Mouse (Mus musculus) midbrain, embryonic 12.5 days (tissue): ENCODE data around the gene Copz1. TPM values are rescaled to one million over a fixed set of nuclear protein-coding genes. Genes with fewer than 3 reads are reported as not detected.

Experiments used
- ATAC-seq: fragments of 200-750 bp; cut with Nextera tagmentation; 2 replicates; pipeline ENCODE4 v1.8.0; 2017; ENCODE audit warnings: low read depth, moderate TSS enrichment, moderate library complexity; ENCODE audit not compliant: low FRiP score
- H3K27ac ChIP-seq: fragments of 300-500 bp; sonication (generic); replicated peaks from 2 replicates; pipeline ENCODE4 v1.5.1; 2016; ENCODE audit warnings: mild to moderate bottlenecking
- H3K27me3 ChIP-seq: fragments of 300-500 bp; sonication (generic); 2 replicates; pipeline ENCODE4 v1.6.1; 2016; ENCODE audit warnings: mild to moderate bottlenecking
- H3K36me3 ChIP-seq: fragments of 300-500 bp; sonication (generic); 2 replicates; pipeline ENCODE4 v1.6.1; 2016
- H3K4me1 ChIP-seq: fragments of 300-500 bp; sonication (generic); 2 replicates; pipeline ENCODE4 v1.6.1; 2016
- H3K4me2 ChIP-seq: fragments of 300-500 bp; sonication (generic); replicated peaks from 2 replicates; pipeline ENCODE4 v1.6.1; 2016; ENCODE audit warnings: mild to moderate bottlenecking, moderate library complexity
- H3K4me3 ChIP-seq: fragments of 300-500 bp; sonication (generic); 2 replicates; pipeline ENCODE4 v1.5.1; 2016; ENCODE audit warnings: mild to moderate bottlenecking
- H3K9ac ChIP-seq: fragments of 300-500 bp; sonication (generic); replicated peaks from 2 replicates; pipeline ENCODE4 v1.6.1; 2016; ENCODE audit warnings: mild to moderate bottlenecking, moderate library complexity
- H3K9me3 ChIP-seq: fragments of 300-500 bp; sonication (generic); 2 replicates; pipeline ENCODE4 v1.6.1; 2016; ENCODE audit warnings: mild to moderate bottlenecking
- WGBS: fragments of 180-500 bp; shearing (Covaris S2); methylation state at CpG from one replicate; pipeline ENCODE4 v1.1.7; 2016; 5-methylcytosine and 5-hydroxymethylcytosine counted together
- polyA plus RNA-seq: library from polyadenylated mRNA; unstranded; fragments of >200 nt; fragmentation: Nextera tagmentation; extraction: Ambion mirVana; gene quantifications from 2 replicates; pipeline ENCODE4 v1.2.1, GENCODE M21; 2016

Gene Copz1
- polyA plus RNA-seq, 1 experiment from 2014 or later = 235 TPM

- no peak for ATAC-seq
- Histone ChIP-seq H3K9me3 (no peaks in the 10 kb centered on the region), H3K27me3 (no peaks in the 10 kb centered on the region), H3K27ac (no peak overlapping the region), H3K4me1 (peaks cover 16% of the 10 kb centered on the region), H3K9ac (no peak overlapping the region), H3K36me3 (no peaks in the 10 kb centered on the region), H3K4me2 (no peak overlapping the region), H3K4me3 (no peak overlapping the region)
- 91% methylated on average over 3 of the region's 3 CpGs for WGBS
Measured at GRCm38 (mm10) chr15:103281465-103282205, 9.1 kb downstream of the Copz1 start.

DNA sequence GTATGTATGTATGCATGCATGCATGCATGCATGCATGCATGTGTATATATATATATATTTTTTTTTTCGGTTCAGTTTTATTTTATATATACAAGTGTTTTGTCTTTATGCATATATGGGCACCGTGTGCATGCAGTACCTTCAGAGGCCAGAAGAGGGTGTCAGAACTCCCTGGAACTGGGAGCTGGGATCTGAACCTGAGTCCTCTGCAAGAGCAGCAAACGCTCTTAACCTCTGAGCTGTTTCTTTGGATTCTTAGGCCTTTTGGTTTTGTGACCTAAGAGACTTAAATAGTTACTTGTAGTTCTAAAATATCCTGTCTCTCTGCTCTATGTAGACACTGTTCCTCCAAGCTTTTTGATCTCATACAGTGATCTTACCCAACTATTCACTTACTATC, 11.6 kb downstream of the Copz1 start:
- Histone ChIP-seq H3K9me3 (no peaks in the 10 kb centered on the region), H3K27ac (no peak overlapping the region), H3K4me2 (no peak overlapping the region), H3K4me3 (no peak overlapping the region), H3K4me1 (peaks cover 18% of the 10 kb centered on the region), H3K36me3 (no peaks in the 10 kb centered on the region), H3K27me3 (no peaks in the 10 kb centered on the region), H3K9ac (no peak overlapping the region)
- WGBS = 62% methylated on average over 3 of the region's 3 CpGs
- ATAC-seq = no peak

- H3K4me1 ChIP-seq = peaks cover 24% of the 10 kb centered on the region
- H3K27ac ChIP-seq = peak overlapping the region; percentile 15; the same call in 1 of the 2 replicates
- H3K9me3 ChIP-seq = no peaks in the 10 kb centered on the region
- ATAC-seq = no peak
- H3K27me3 ChIP-seq = no peaks in the 10 kb centered on the region
- peaks cover 5% of the 10 kb centered on the region; the same call in 1 of the 2 replicates for H3K36me3 ChIP-seq
- no peak overlapping the region; the same call in 1 of the 2 replicates for H3K9ac ChIP-seq
- WGBS = 50% methylated on average over 2 of the region's 2 CpGs
- no peak overlapping the region for H3K4me2 ChIP-seq
- H3K4me3 ChIP-seq = no peak overlapping the region
Measured at GRCm38 (mm10) chr15:103284647-103285046, 12.1 kb downstream of the Copz1 start.

- no peak overlapping the region for H3K4me2 ChIP-seq
- no peak overlapping the region for H3K4me3 ChIP-seq
- no peaks in the 10 kb centered on the region for H3K27me3 ChIP-seq
- WGBS = 76% methylated on average over 1 of the region's 1 CpGs
- 0 out of 2 replicates have a peak overlapping the region, but pooled peaks have one; percentile 56 for H3K27ac ChIP-seq
- H3K36me3 ChIP-seq = peaks cover 15% of the 10 kb centered on the region
- peaks cover 25% of the 10 kb centered on the region for H3K4me1 ChIP-seq
- H3K9ac ChIP-seq = no peak overlapping the region
- H3K9me3 ChIP-seq = no peaks in the 10 kb centered on the region
- ATAC-seq = no peak
Measured at GRCm38 (mm10) chr15:103285778-103286417, 13.4 kb downstream of the Copz1 start.

DNA sequence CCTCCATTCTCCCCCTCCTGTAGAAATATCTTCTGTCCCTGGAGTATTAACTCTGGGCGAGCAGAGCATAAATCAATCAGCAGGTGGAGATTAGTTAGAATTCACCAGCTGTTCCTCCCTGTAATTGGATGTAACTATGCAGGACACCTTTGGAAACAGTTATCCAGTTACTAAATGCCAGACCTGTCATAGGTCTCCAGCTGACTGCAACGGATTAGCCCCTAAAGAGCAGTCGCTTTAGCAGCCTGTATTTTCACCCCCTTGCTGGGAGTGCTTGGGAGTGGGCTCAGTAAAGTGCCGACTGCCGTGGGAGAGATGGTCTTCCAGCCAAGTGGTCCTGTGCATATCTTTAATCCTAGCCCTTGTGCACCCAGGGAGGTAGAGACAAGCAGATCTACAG, 17.1 kb downstream of the Copz1 start:
- Histone ChIP-seq H3K9ac (peak overlapping the region; percentile 24; the same call in 1 of the 2 replicates), H3K27me3 (no peaks in the 10 kb centered on the region), H3K4me2 (no peak overlapping the region), H3K4me3 (no peak overlapping the region), H3K9me3 (no peaks in the 10 kb centered on the region), H3K36me3 (peaks cover 47% of the 10 kb centered on the region), H3K4me1 (peaks cover 23% of the 10 kb centered on the region), H3K27ac (peak overlapping the region; percentile 58)
- WGBS = 45% methylated on average over 5 of the region's 5 CpGs
- ATAC-seq = no peak

DNA sequence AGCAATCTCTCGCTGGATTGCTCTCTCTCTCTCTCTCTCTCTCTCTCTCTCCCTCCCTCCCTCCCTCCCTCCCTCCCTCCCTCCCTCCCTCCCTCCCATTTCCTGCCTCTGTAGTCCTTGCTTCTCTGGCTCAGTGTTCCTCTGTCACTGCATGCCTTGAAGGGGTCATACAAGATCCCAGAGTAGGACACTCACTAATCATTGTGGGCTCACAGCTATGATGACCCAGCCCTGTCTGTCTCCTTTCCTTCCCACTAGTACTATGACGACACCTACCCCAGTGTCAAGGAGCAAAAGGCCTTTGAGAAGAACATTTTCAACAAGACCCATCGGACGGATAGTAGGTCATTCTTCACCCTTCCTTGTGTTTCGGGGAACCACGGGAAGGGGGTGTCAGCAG, 17.9 kb downstream of the Copz1 start:
- Histone ChIP-seq H3K4me1 (peaks cover 17% of the 10 kb centered on the region), H3K27me3 (no peaks in the 10 kb centered on the region), H3K4me2 (no peak overlapping the region), H3K27ac (0 out of 2 replicates have a peak overlapping the region, but pooled peaks have one; percentile 58), H3K4me3 (no peak overlapping the region), H3K9ac (0 out of 2 replicates have a peak overlapping the region, but pooled peaks have one; percentile 24), H3K9me3 (no peaks in the 10 kb centered on the region), H3K36me3 (peaks cover 48% of the 10 kb centered on the region)
- no peak for ATAC-seq
- WGBS = 82% methylated on average over 6 of the region's 6 CpGs

DNA sequence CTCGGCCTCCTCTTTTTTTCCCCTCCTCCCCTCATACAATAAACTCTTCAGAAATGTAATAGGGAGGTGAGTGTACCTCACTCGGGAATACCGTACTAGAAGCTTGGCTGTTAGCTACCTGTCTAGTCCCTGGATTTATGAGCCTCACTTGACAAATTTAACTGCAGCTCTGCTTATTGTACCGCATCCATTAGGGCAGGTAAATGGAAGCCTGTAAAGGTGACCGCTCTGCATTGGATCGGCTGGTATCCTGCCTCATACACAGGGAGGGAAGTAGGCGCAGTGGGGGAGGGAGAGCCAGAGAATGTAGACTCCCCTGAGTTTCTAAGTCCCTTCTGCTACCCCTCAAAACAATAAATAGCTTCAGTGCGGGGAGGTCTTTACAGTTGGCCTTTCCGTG, 18.3 kb downstream of the Copz1 start:
- H3K27ac ChIP-seq = no peak overlapping the region
- no peak for ATAC-seq
- H3K4me2 ChIP-seq = no peak overlapping the region
- no peaks in the 10 kb centered on the region for H3K9me3 ChIP-seq
- H3K36me3 ChIP-seq = peaks cover 50% of the 10 kb centered on the region
- no peak overlapping the region for H3K4me3 ChIP-seq
- 94% methylated on average over 9 of the region's 9 CpGs for WGBS
- no peaks in the 10 kb centered on the region for H3K27me3 ChIP-seq
- peaks cover 17% of the 10 kb centered on the region for H3K4me1 ChIP-seq
- no peak overlapping the region for H3K9ac ChIP-seq

DNA sequence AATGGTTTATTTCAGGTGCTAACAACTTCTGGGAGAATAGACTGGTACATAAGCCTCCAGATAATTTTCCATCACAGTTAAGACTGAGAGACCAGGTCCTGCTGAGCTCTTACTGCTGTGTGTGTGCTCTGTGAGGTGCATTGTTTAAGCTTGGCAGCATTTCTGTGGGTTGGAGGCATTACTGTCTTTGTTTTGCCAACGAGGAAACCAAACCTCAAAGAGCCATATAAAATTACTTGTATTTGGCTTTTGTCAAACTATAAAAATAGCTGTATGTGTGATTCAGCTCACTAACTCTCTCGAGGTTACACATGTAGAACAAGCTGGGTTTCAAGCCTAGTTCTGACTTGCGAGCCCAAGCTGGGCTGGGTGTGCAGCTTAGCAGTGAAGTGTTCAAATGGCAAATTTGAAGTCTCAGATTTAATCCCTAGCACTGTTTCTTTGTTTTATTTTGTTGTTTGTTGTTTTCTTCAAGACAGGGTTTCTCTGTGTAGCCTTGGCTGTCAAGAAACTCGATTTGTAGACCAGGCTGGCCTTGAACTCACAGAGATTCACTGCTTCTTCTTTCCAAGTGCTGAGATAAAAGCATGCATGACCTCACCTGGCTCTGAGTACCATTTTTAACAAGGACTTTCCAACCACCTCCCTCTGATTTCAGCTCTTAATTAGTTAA, 20.3 kb downstream of the Copz1 start:
- WGBS = 96% methylated on average over 4 of the region's 4 CpGs
- H3K4me2 ChIP-seq = no peak overlapping the region
- ATAC-seq = no peak
- no peak overlapping the region for H3K4me3 ChIP-seq
- H3K27ac ChIP-seq = no peak overlapping the region
- H3K36me3 ChIP-seq = peaks cover 52% of the 10 kb centered on the region
- H3K9me3 ChIP-seq = no peaks in the 10 kb centered on the region
- no peak overlapping the region for H3K9ac ChIP-seq
- H3K27me3 ChIP-seq = no peaks in the 10 kb centered on the region
- H3K4me1 ChIP-seq = peaks cover 36% of the 10 kb centered on the region

DNA sequence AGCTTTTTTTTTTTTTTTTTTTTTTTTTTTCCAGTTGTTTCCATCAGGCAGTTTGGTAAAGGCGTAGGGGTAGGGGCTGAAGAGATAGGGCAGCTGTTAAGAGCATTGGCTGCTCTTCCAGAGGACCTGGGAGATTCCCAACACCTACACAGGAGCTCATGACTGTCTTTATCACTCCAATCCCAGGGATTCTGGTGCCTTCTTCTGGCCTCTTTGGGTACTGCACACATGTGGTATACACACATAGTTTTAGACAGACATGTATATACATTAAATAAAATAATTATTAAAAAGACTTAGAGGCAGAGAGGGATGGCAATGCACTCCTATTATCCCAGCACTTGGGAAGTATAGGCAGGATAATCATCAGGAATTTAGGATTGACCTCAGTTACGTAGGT, 20.9 kb downstream of the Copz1 start:
- peaks cover 56% of the 10 kb centered on the region for H3K36me3 ChIP-seq
- no peak for ATAC-seq
- H3K9ac ChIP-seq = no peak overlapping the region
- H3K4me2 ChIP-seq = no peak overlapping the region
- H3K9me3 ChIP-seq = no peaks in the 10 kb centered on the region
- no peak overlapping the region for H3K4me3 ChIP-seq
- no peak overlapping the region for H3K27ac ChIP-seq
- WGBS = 97% methylated on average over 2 of the region's 2 CpGs
- peaks cover 42% of the 10 kb centered on the region for H3K4me1 ChIP-seq
- H3K27me3 ChIP-seq = no peaks in the 10 kb centered on the region

- Histone ChIP-seq H3K4me3 (no peak overlapping the region), H3K36me3 (peaks cover 50% of the 10 kb centered on the region), H3K9me3 (no peaks in the 10 kb centered on the region), H3K4me2 (no peak overlapping the region), H3K9ac (no peak overlapping the region), H3K4me1 (peaks cover 46% of the 10 kb centered on the region), H3K27me3 (no peaks in the 10 kb centered on the region), H3K27ac (no peak overlapping the region)
- 69% methylated on average over 2 of the region's 2 CpGs for WGBS
- no peak for ATAC-seq
Measured at GRCm38 (mm10) chr15:103294649-103295048, 22.1 kb downstream of the Copz1 start.

DNA sequence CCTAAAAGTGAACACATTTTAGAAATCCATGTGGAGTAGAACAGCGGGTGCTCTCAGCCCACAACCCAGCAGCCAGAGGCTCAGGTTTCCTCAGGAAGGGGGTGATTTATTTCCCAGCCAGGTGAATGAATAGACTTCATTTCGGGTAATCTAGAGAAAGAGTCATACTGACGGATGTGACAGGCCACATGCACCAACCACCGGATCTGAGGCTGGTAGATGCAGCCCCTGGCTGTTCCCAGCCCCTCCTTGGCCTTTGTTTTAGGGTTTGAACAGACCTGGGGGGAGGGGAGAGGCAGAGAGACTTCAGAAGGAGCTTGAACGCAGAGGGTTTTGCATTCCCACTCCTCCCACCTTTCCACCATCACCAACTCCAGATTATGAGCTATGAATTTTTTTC, 23.3 kb downstream of the Copz1 start:
- no peak overlapping the region for H3K4me2 ChIP-seq

DNA sequence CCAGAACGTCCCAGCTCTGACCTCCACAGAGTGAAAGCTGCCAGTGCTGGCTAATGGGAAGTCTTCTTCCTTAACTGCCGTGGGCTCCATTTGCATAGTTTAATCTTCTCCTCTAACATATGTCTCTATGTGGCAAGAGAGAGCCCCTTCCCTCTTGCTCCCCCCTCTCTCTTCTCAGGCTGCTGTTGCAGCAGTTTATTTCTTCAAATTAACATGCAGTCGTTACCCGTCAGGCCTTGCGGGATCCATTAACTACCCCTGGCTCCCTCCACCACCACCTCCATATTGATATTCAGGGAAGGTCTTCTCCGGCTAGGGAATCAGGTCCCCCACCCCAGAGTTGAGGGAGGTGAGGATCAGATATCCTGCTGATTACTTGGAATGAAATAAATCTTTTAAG, 24.8 kb downstream of the Copz1 start:
- Histone ChIP-seq H3K4me3 (no peak overlapping the region), H3K4me2 (no peak overlapping the region), H3K4me1 (peaks cover 72% of the 10 kb centered on the region), H3K27ac (peak overlapping the region; percentile 97), H3K36me3 (peaks cover 27% of the 10 kb centered on the region), H3K9ac (no peak overlapping the region), H3K27me3 (no peaks in the 10 kb centered on the region), H3K9me3 (no peaks in the 10 kb centered on the region)
- 55% methylated on average over 6 of the region's 6 CpGs for WGBS
- no peak for ATAC-seq

More for the DNA sequence above, 23.3 kb downstream of the Copz1 start:
- Histone ChIP-seq H3K9ac (no peak overlapping the region), H3K36me3 (peaks cover 41% of the 10 kb centered on the region), H3K27ac (peak overlapping the region; percentile 63), H3K27me3 (no peaks in the 10 kb centered on the region), H3K4me1 (peaks cover 57% of the 10 kb centered on the region), H3K4me3 (no peak overlapping the region), H3K9me3 (no peaks in the 10 kb centered on the region)
- no peak for ATAC-seq
- 8% methylated on average over 5 of the region's 5 CpGs for WGBS
